Mouse (Mus musculus) heart, embryonic 16.5 days (tissue): ENCODE data around the gene Shq1. TPM values are rescaled to one million over a fixed set of nuclear protein-coding genes. Genes with fewer than 3 reads are reported as not detected.

Source experiments
- ATAC-seq: fragments of 200-750 bp; cut with Nextera tagmentation; replicated peaks from 2 replicates; pipeline ENCODE4 v1.8.0; 2017; ENCODE audit warnings: moderate number of reproducible peaks; ENCODE audit not compliant: insufficient read depth, low FRiP score; ENCODE audit errors: extremely low read depth
- H3K27ac ChIP-seq: fragments of 300-500 bp; sonication (generic); 2 replicates; pipeline ENCODE4 v1.5.1; 2014; ENCODE audit warnings: mild to moderate bottlenecking, low read length, control low read depth, moderate library complexity
- H3K27me3 ChIP-seq: fragments of 300-500 bp; sonication (generic); 2 replicates; pipeline ENCODE4 v1.6.1; 2014; ENCODE audit warnings: low read length, mixed read lengths; ENCODE audit not compliant: control insufficient read depth, insufficient read depth
- H3K36me3 ChIP-seq: fragments of 300-500 bp; sonication (generic); 2 replicates; pipeline ENCODE4 v1.6.1; 2014; ENCODE audit not compliant: control insufficient read depth, insufficient read depth
- H3K4me1 ChIP-seq: fragments of 300-500 bp; sonication (generic); 2 replicates; pipeline ENCODE4 v1.6.1; 2014; ENCODE audit warnings: low read length, mixed read lengths; ENCODE audit not compliant: control insufficient read depth, insufficient read depth
- H3K4me2 ChIP-seq: fragments of 300-500 bp; sonication (generic); 2 replicates; pipeline ENCODE4 v1.6.1; 2014; ENCODE audit warnings: low read depth, mild to moderate bottlenecking, control low read depth, low read length
- H3K4me3 ChIP-seq: fragments of 300-500 bp; sonication (generic); 2 replicates; pipeline ENCODE4 v1.5.1; 2014; ENCODE audit warnings: mild to moderate bottlenecking, control low read depth, low read length
- H3K9ac ChIP-seq: fragments of 300-500 bp; sonication (generic); 2 replicates; pipeline ENCODE4 v1.6.1; 2014; ENCODE audit warnings: low read length, control low read depth
- H3K9me3 ChIP-seq: fragments of 300-500 bp; sonication (generic); replicated peaks from 2 replicates; pipeline ENCODE4 v1.6.1; 2016; ENCODE audit warnings: low read length; ENCODE audit not compliant: control insufficient read depth
- WGBS: fragments of 180-500 bp; shearing (Covaris S2); extraction: QIAGEN DNeasy Blood & Tissue Kit; methylation state at CpG from one replicate; pipeline ENCODE4 v1.1.7; 2014; 5-methylcytosine and 5-hydroxymethylcytosine counted together
- polyA plus RNA-seq: library from polyadenylated mRNA; unstranded; fragments of >200 nt; fragmentation: Nextera tagmentation; extraction: Ambion mirVana; gene quantifications from 2 replicates; pipeline ENCODE4 v1.2.1, GENCODE M21; 2015

The Shq1 gene
- 9.7 and 10.4 TPM in 2 replicates for polyA plus RNA-seq

DNA sequence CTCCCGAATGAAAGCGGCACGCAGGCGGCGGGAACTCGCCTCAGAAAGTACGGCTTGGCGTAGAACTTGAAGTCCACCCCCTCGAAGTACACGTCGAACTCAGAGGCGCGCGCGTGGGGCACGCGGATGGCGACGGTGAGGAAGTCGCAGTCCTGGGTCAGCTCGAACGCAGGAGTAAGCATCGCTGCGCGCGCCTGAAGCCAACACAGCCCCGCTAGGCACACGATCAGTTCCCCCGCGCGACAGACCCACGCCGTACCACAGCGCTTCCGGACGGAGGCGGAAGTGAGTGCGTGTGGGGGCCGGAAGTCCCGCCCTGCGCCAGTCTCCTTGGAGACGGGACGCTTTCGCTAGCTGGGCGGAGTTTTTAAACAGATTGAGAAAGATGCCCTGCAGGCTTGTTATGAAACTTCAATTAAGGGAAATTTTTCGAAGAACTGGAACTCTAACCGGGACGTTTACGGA is at the start of gene Shq1:
Shq1 (minus strand) TSS at position 278 of the 465 bp plus-strand sequence.
- peak within 1 kb of the TSS; percentile 59 for H3K27ac ChIP-seq
- no peaks in the 10 kb centered on the region for H3K36me3 ChIP-seq
- H3K4me1 ChIP-seq, result peaks cover 7% of the 10 kb centered on the region
- under 1% methylated on average over 49 of the region's 49 CpGs for WGBS
- H3K4me3 ChIP-seq, result peak within 1 kb of the TSS; percentile 98
- peak within 1 kb of the TSS; percentile 95 for H3K4me2 ChIP-seq
- H3K9ac ChIP-seq, result peak within 1 kb of the TSS; percentile 86
- peak; percentile 91 for ATAC-seq
- H3K27me3 ChIP-seq, result no peaks in the 10 kb centered on the region
- no peaks in the 10 kb centered on the region for H3K9me3 ChIP-seq

DNA sequence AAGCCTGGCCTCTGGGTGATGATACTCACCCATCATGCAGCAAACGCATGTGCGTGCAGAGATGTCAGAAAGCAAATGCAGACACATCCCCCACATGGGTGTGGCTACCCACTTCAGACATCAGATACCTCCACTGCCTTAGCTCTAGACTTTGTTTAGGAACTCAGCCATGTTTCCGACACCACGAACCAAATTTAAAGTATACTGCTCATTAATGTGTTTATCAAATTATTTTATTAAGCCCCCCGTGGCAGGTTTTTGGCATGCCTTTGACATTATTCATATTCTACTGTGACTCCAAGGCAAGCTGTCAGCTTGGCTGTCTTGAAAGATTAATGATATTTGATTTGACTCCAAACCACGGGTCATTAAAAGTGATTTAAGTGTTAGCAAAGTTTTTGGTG is 49.1 kb upstream of the Shq1 start:
- no peak overlapping the region for H3K4me2 ChIP-seq
- no peak overlapping the region for H3K9ac ChIP-seq
- H3K4me3 ChIP-seq, result no peak overlapping the region
- peaks cover 4% of the 10 kb centered on the region; the same call in 1 of the 2 replicates for H3K4me1 ChIP-seq
- no peaks in the 10 kb centered on the region for H3K9me3 ChIP-seq
- no peaks in the 10 kb centered on the region for H3K36me3 ChIP-seq
- ATAC-seq, result no peak
- H3K27ac ChIP-seq, result no peak overlapping the region
- H3K27me3 ChIP-seq, result no peaks in the 10 kb centered on the region; the same call in 1 of the 2 replicates
- WGBS, result 65% methylated on average over 6 of the region's 6 CpGs

GRCm38 (mm10) chr6:100716817-100717216 is 45.9 kb upstream of the Shq1 start:
- Histone ChIP-seq H3K9me3 (no peaks in the 10 kb centered on the region), H3K4me1 (peaks cover 4% of the 10 kb centered on the region; the same call in 1 of the 2 replicates), H3K9ac (no peak overlapping the region), H3K27me3 (no peaks in the 10 kb centered on the region; the same call in 1 of the 2 replicates), H3K36me3 (no peaks in the 10 kb centered on the region), H3K4me2 (no peak overlapping the region), H3K4me3 (no peak overlapping the region), H3K27ac (no peak overlapping the region)
- 64% methylated on average over 8 of the region's 8 CpGs for WGBS
- ATAC-seq, result no peak

DNA sequence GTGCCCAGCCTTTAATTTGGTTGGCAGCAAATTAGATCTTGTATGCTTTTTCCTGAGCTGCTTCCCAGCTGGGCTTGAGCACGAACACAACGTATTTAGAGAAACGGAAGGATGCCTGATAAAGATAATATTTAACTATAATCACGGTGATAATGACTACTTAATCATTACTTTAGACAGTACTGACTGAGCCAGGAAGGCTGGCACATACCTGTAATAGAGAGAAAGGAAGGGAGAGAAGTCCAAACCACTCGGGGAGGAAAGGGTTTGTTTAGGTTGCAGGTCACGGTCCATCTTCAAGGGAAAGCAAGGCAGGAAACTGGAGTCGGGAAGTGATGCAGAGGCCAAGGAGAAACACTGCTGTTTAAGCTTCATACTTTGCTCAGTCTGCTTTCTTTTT is 45.2 kb upstream of the Shq1 start:
- WGBS, result 53% methylated on average over 7 of the region's 7 CpGs
- H3K36me3 ChIP-seq, result no peaks in the 10 kb centered on the region
- no peaks in the 10 kb centered on the region for H3K9me3 ChIP-seq
- no peak overlapping the region for H3K9ac ChIP-seq
- no peaks in the 10 kb centered on the region; the same call in 1 of the 2 replicates for H3K27me3 ChIP-seq
- H3K27ac ChIP-seq, result no peak overlapping the region
- no peak overlapping the region for H3K4me3 ChIP-seq
- peaks cover 2% of the 10 kb centered on the region; the same call in 1 of the 2 replicates for H3K4me1 ChIP-seq
- H3K4me2 ChIP-seq, result no peak overlapping the region
- no peak for ATAC-seq

GRCm38 (mm10) chr6:100715296-100715828 is 44.4 kb upstream of the Shq1 start:
- no peaks in the 10 kb centered on the region for H3K4me1 ChIP-seq
- H3K27ac ChIP-seq, result no peak overlapping the region
- ATAC-seq, result no peak
- H3K9me3 ChIP-seq, result no peaks in the 10 kb centered on the region
- H3K9ac ChIP-seq, result no peak overlapping the region
- H3K27me3 ChIP-seq, result no peaks in the 10 kb centered on the region; the same call in 1 of the 2 replicates
- H3K4me2 ChIP-seq, result no peak overlapping the region
- H3K4me3 ChIP-seq, result no peak overlapping the region
- WGBS, result 66% methylated on average over 8 of the region's 8 CpGs
- H3K36me3 ChIP-seq, result no peaks in the 10 kb centered on the region

DNA sequence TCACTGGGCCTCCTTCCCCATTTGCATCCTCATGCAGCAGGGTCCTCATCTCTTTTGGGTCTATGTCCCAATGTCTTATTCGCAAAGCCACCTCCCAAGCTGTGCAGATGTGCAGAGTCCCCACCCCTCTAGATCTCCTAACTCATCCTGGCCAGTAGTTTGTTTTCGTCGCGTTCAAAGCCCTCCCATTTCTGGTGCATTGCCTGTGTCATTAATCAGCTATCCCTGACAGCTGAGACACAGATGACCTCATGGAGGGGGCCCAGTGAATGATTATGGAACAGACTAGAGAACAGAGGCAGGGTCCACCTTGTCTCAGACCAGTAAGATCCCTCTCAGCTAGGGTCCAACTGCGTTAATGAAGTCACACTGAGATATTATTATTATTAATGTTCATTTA is 39.9 kb upstream of the Shq1 start:
- Histone ChIP-seq H3K27ac (no peak overlapping the region), H3K4me3 (no peak overlapping the region), H3K9me3 (no peaks in the 10 kb centered on the region), H3K4me2 (no peak overlapping the region), H3K36me3 (no peaks in the 10 kb centered on the region), H3K27me3 (peaks cover 5% of the 10 kb centered on the region), H3K9ac (no peak overlapping the region), H3K4me1 (0 out of 2 replicates have a peak, but pooled peaks cover 2% of the 10 kb centered on the region)
- no peak for ATAC-seq
- WGBS, result 73% methylated on average over 5 of the region's 5 CpGs

GRCm38 (mm10) chr6:100710170-100710569 is 39.2 kb upstream of the Shq1 start:
- H3K4me2 ChIP-seq, result no peak overlapping the region
- no peak overlapping the region for H3K9ac ChIP-seq
- H3K36me3 ChIP-seq, result no peaks in the 10 kb centered on the region
- no peak overlapping the region for H3K4me3 ChIP-seq
- H3K27ac ChIP-seq, result no peak overlapping the region
- H3K4me1 ChIP-seq, result peaks cover 5% of the 10 kb centered on the region
- peaks cover 12% of the 10 kb centered on the region for H3K27me3 ChIP-seq
- H3K9me3 ChIP-seq, result no peaks in the 10 kb centered on the region
- 31% methylated on average over 4 of the region's 4 CpGs for WGBS
- ATAC-seq, result no peak

DNA sequence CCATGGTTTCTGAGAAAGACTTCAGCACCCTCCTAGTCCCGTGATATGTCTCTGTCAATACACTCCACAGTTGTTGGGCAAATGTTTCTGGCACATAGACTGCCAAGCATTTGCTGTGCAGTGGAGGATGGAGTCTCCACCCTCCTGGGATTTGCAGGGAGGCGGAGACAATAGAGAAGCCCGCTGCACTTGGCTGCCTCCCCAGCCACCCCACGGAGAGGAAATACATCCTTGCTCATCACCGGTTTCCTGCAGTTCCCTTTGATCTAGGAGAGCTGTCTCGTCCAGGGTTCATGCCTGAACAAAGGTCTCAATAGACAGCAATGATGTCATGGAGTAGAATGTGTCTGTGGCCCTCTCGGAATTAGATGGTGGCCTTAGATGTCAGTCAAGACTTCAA is 38.5 kb upstream of the Shq1 start:
- H3K9me3 ChIP-seq, result no peaks in the 10 kb centered on the region
- ATAC-seq, result peak; percentile 45; the same call in 1 of the 2 replicates
- H3K4me3 ChIP-seq, result no peak overlapping the region
- H3K36me3 ChIP-seq, result no peaks in the 10 kb centered on the region
- peaks cover 7% of the 10 kb centered on the region for H3K4me1 ChIP-seq
- WGBS, result 24% methylated on average over 7 of the region's 7 CpGs
- no peak overlapping the region for H3K9ac ChIP-seq
- no peak overlapping the region for H3K27ac ChIP-seq
- H3K4me2 ChIP-seq, result no peak overlapping the region
- peaks cover 17% of the 10 kb centered on the region for H3K27me3 ChIP-seq

- Histone ChIP-seq H3K4me1 (peaks cover 10% of the 10 kb centered on the region), H3K36me3 (no peaks in the 10 kb centered on the region), H3K4me2 (no peak overlapping the region), H3K9ac (no peak overlapping the region), H3K4me3 (no peak overlapping the region), H3K27me3 (peaks cover 20% of the 10 kb centered on the region), H3K9me3 (no peaks in the 10 kb centered on the region), H3K27ac (no peak overlapping the region)
- WGBS, result 76% methylated on average over 9 of the region's 9 CpGs
- no peak for ATAC-seq
Observed at GRCm38 (mm10) chr6:100708996-100709395, 38.0 kb upstream of the Shq1 start.
